Mouse (Mus musculus): Measurements from ENCODE around the gene Btn1a1. TPM values are rescaled to one million over a fixed set of nuclear protein-coding genes. Genes with fewer than 3 reads are reported as not detected.

Btn1a1 gene
- polyA plus RNA-seq, 1 experiment from 2014 or later, result 0.12 TPM

DNA sequence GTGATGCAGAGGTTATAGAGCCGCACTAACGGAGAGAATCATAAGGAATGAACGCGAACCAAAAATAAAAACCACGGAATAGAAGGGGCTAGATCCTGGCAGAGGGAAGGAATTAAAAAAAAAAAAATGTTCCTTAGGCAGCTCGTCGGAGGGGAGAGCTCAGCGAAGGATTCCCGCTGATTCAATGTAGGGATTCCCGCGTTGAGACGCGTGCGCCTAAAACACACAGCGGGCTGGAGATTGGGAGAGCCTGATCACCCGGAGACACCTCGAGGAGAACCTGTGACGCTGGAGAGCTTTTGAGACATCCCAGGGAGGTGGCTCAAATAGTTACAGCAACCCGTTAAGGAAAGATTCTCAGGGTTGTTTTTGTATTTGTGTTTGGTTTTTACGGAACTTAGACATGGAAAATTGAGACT lies 53.5 kb downstream of the Btn1a1 start:
- H3K4me2 ChIP-seq, result peak overlapping the region; percentile 71
- no peaks in the 10 kb centered on the region for H3K9me3 ChIP-seq (replicated peaks)
- peak overlapping the region; percentile 46 for H3K4me3 ChIP-seq (replicated peaks)
- no peak overlapping the region for H3K27ac ChIP-seq
- H3K27me3 ChIP-seq, result no peaks in the 10 kb centered on the region; the same call in 1 of the 2 replicates
- ATAC-seq (replicated peaks; ENCODE audit: low FRiP score), result 0 out of 2 replicates have a peak, but pooled peaks have one; percentile 37
- H3K36me3 ChIP-seq, result no peaks in the 10 kb centered on the region
- peak overlapping the region; percentile 9; the same call in 1 of the 2 replicates for H3K9ac ChIP-seq
- 2% methylated on average over 20 of the region's 20 CpGs for WGBS
- peaks cover 22% of the 10 kb centered on the region for H3K4me1 ChIP-seq

DNA sequence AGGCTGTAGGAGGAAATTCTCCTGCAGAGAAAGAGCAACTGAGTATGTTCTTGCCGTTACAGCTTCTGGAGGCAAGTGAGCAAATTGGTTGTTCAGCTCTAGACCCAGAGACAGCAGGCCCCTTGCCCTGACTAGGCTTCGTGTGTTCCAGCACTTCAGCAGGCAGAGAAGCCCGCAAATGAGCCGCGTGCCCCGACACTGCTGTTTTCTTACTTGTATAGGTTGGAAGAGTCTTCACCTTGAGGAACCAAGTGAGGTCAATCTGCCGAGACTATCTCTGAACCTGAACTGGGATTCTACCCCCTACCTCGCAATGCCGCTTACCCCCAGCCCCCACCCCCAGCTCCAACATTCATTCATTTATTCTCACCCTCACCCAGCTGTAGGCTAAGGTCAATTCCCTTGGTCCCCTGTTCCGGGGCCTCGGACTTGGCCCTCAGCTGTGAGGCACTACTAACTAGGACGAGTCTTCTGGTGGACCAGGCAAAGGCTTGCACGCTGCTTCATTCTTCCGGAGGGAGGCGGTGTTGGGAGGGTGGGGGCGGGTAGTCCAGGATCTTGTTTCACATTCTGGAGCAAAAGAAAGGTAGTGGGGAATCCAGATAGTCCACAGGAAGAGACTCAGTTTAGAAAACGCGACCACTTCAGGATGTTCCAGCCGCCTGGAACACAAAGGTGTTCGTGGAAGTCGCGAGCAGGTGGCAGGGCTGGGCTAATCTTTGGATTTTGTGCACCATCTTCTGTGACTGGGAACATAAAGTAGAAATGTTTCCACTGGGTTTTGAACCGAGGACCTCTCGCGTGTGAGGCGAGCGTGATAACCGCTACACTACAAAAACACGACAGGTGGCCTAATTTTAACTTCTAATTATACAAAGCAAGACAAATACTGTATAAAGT lies 54.1 kb downstream of the Btn1a1 start:
- H3K9me3 ChIP-seq (replicated peaks), result no peaks in the 10 kb centered on the region
- H3K4me2 ChIP-seq, result peak overlapping the region; percentile 71
- H3K4me3 ChIP-seq (replicated peaks), result peak overlapping the region; percentile 46
- no peaks in the 10 kb centered on the region for H3K36me3 ChIP-seq
- H3K9ac ChIP-seq, result peak overlapping the region; percentile 9; the same call in 1 of the 2 replicates
- no peak overlapping the region for H3K27ac ChIP-seq
- peak; percentile 42; the same call in 1 of the 2 replicates for ATAC-seq (replicated peaks; ENCODE audit: low FRiP score)
- WGBS, result 8% methylated on average over 29 of the region's 29 CpGs
- H3K27me3 ChIP-seq, result peaks cover under 1% of the 10 kb centered on the region
- peaks cover 22% of the 10 kb centered on the region for H3K4me1 ChIP-seq

DNA sequence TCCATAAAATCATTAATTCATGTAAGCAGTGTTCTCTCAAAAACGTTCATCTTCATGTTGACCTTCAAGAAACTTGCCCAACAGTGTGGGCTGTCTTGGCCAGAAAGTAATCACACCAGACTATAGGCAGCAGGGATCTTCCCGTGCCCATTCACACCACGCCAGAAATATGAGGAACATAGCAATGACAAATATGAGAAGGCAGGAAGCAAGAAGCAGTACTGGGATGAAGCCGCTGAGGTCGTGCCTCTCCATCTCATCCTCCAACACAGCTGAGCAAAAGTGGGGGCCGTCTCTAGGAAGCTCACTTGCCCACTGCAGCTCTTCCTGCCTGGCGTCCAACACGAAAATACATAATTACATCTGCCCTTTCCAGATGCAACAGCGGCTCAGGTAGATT lies 55.1 kb downstream of the Btn1a1 start:
- no peak; the same call in 1 of the 2 replicates for ATAC-seq (replicated peaks; ENCODE audit: low FRiP score)
- Histone ChIP-seq H3K27ac (peak overlapping the region; percentile 48; the same call in 1 of the 2 replicates), H3K36me3 (no peaks in the 10 kb centered on the region), H3K9me3 (replicated peaks) (no peaks in the 10 kb centered on the region), H3K9ac (no peak overlapping the region), H3K4me3 (replicated peaks) (no peak overlapping the region), H3K4me1 (peaks cover 22% of the 10 kb centered on the region), H3K4me2 (no peak overlapping the region), H3K27me3 (peaks cover 5% of the 10 kb centered on the region)
- WGBS, result 56% methylated on average over 9 of the region's 9 CpGs

Other genes starting within 250 kb of the Btn1a1 start
- not detected in 2 replicates for gene Vmn1r222, start 230.0 kb downstream of the Btn1a1 start, polyA plus RNA-seq (2015; fragmentation: Nextera tagmentation; extraction: Ambion mirVana)
- not detected in 2 replicates for gene Vmn1r223, start 218.8 kb downstream of the Btn1a1 start, polyA plus RNA-seq (2015; fragmentation: Nextera tagmentation; extraction: Ambion mirVana)
- 48.8 and 48.9 TPM in 2 replicates for gene Zfp322a, start 96.7 kb downstream of the Btn1a1 start, polyA plus RNA-seq (2015; fragmentation: Nextera tagmentation; extraction: Ambion mirVana)
- gene Abt1, start 42.0 kb downstream of the Btn1a1 start, polyA plus RNA-seq (2015; fragmentation: Nextera tagmentation; extraction: Ambion mirVana), result 13.5 and 13.7 TPM in 2 replicates
- gene Btn2a2, start 23.0 kb upstream of the Btn1a1 start, polyA plus RNA-seq (2015; fragmentation: Nextera tagmentation; extraction: Ambion mirVana), result 0.55 and 0.71 TPM in 2 replicates
- 7.5 and 7.8 TPM in 2 replicates for gene Hist1h4h, start 65.1 kb upstream of the Btn1a1 start, polyA plus RNA-seq (2015; fragmentation: Nextera tagmentation; extraction: Ambion mirVana)
- gene Hist1h2af, start 68.0 kb upstream of the Btn1a1 start, polyA plus RNA-seq (2015; fragmentation: Nextera tagmentation; extraction: Ambion mirVana), result 3.3 and 7.3 TPM in 2 replicates
- gene Hist1h3g, start 69.5 kb upstream of the Btn1a1 start, polyA plus RNA-seq (2015; fragmentation: Nextera tagmentation; extraction: Ambion mirVana), result 6.6 and 6.9 TPM in 2 replicates
- 0.91 and 1.1 TPM in 2 replicates for gene Hist1h2bh, start 77.5 kb upstream of the Btn1a1 start, polyA plus RNA-seq (2015; fragmentation: Nextera tagmentation; extraction: Ambion mirVana)
- gene Hist1h3f, start 78.2 kb upstream of the Btn1a1 start, polyA plus RNA-seq (2015; fragmentation: Nextera tagmentation; extraction: Ambion mirVana), result 0.86 and 1.3 TPM in 2 replicates
- 0.96 and 1.3 TPM in 2 replicates for gene Hist1h4f, start 85.7 kb upstream of the Btn1a1 start, polyA plus RNA-seq (2015; fragmentation: Nextera tagmentation; extraction: Ambion mirVana)
- gene Hist1h1d, start 87.4 kb upstream of the Btn1a1 start, polyA plus RNA-seq (2015; fragmentation: Nextera tagmentation; extraction: Ambion mirVana), result 0.66 and 0.67 TPM in 2 replicates
- 6.5 and 6.7 TPM in 2 replicates for gene Hist1h3e, start 96.5 kb upstream of the Btn1a1 start, polyA plus RNA-seq (2015; fragmentation: Nextera tagmentation; extraction: Ambion mirVana)
- gene Hist1h2ae, start 105.3 kb upstream of the Btn1a1 start, polyA plus RNA-seq (2015; fragmentation: Nextera tagmentation; extraction: Ambion mirVana), result 84.7 and 118 TPM in 2 replicates
- 10.6 and 10.9 TPM in 2 replicates for gene Hist1h2bg, start 105.5 kb upstream of the Btn1a1 start, polyA plus RNA-seq (2015; fragmentation: Nextera tagmentation; extraction: Ambion mirVana)
- gene Hist1h2bf, start 108.3 kb upstream of the Btn1a1 start, polyA plus RNA-seq (2015; fragmentation: Nextera tagmentation; extraction: Ambion mirVana), result 6.0 and 6.9 TPM in 2 replicates
- gene Hist1h2ad, start 108.5 kb upstream of the Btn1a1 start, polyA plus RNA-seq (2015; fragmentation: Nextera tagmentation; extraction: Ambion mirVana), result 3.6 TPM in 2 replicates
- 6.5 and 7.5 TPM in 2 replicates for gene Hist1h3d, start 109.9 kb upstream of the Btn1a1 start, polyA plus RNA-seq (2015; fragmentation: Nextera tagmentation; extraction: Ambion mirVana)
- 123 and 142 TPM in 2 replicates for gene Hist1h4d, start 115.7 kb upstream of the Btn1a1 start, polyA plus RNA-seq (2015; fragmentation: Nextera tagmentation; extraction: Ambion mirVana)
- 3.1 and 3.7 TPM in 2 replicates for gene Hist1h2be, start 155.2 kb upstream of the Btn1a1 start, polyA plus RNA-seq (2015; fragmentation: Nextera tagmentation; extraction: Ambion mirVana)
- 19.7 and 21.1 TPM in 2 replicates for gene Hist1h1e, start 156.7 kb upstream of the Btn1a1 start, polyA plus RNA-seq (2015; fragmentation: Nextera tagmentation; extraction: Ambion mirVana)
- 1.3 and 1.5 TPM in 2 replicates for gene Hist1h2ac, start 218.0 kb upstream of the Btn1a1 start, polyA plus RNA-seq (2015; fragmentation: Nextera tagmentation; extraction: Ambion mirVana)
- gene Hist1h2bc, start 218.3 kb upstream of the Btn1a1 start, polyA plus RNA-seq (2015; fragmentation: Nextera tagmentation; extraction: Ambion mirVana), result 65.3 and 71.8 TPM in 2 replicates
- gene Hist1h1t, start 229.9 kb upstream of the Btn1a1 start, polyA plus RNA-seq (2015; fragmentation: Nextera tagmentation; extraction: Ambion mirVana), result 0.31 TPM in 1 of 2 replicates, not detected in the other
- gene Hist1h4c, start 232.6 kb upstream of the Btn1a1 start, polyA plus RNA-seq (2015; fragmentation: Nextera tagmentation; extraction: Ambion mirVana), result 7.5 and 8.5 TPM in 2 replicates
- gene Hfe, start 245.0 kb upstream of the Btn1a1 start, polyA plus RNA-seq (2015; fragmentation: Nextera tagmentation; extraction: Ambion mirVana), result 6.4 and 7.7 TPM in 2 replicates

Measured in kidney, embryonic 15.5 days (tissue).